Mouse (Mus musculus): ENCODE results near the gene Raf1. TPM values are rescaled to one million over a fixed set of nuclear protein-coding genes. Genes with fewer than 3 reads are reported as not detected.

Raf1 gene
- polyA plus RNA-seq, 2 experiments: 37.9 to 41.5 TPM

DNA sequence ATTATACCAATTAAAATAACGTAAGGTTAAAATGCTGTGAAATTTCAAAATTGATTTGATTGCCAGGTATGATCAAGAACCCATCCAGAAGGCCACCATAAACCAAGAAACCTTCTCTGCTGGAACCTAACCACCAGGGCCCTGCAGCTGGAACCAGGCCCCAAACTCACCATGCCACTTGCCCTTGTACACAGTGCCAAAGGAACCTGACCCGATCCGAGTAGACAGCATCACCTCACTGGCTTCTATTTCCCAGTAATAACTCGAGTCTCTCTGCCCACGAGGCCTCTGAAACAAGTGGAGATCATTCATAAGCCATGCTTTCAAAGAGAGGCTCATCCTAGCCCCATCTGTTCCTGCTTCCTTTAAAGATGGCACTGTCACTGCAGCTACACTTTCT lies 50.3 kb downstream of the Raf1 start:
- whole genome bisulfite sequencing (ENCODE audit: insufficient replicate concordance): 84% methylated on average over 5 of the region's 5 CpGs
- no peak for TF ChIP-seq EP300 (IDR thresholded peaks at IDR 0.05; ENCODE audit: low read depth)
- TF ChIP-seq CTCF (IDR thresholded peaks at IDR 0.05; ENCODE audit: low read depth): no peak
- peaks cover 33% of the 10 kb centered on the region for H3K36me3 ChIP-seq (replicated peaks; ENCODE audit: control insufficient read depth, insufficient read depth, low read depth)
- H3K4me2 ChIP-seq (ENCODE audit: low read depth): no peak overlapping the region
- H3K9me3 ChIP-seq (ENCODE audit: control insufficient read depth, low read length): no peaks in the 10 kb centered on the region
- DNase-seq (ENCODE audit: low read depth in 3 of 3, low spot score in 3 of 3) (no peak), ATAC-seq (ENCODE audit: insufficient read depth) (no peak)
- no peak overlapping the region for H3K9ac ChIP-seq (replicated peaks)
- H3K27me3 ChIP-seq (ENCODE audit: control insufficient read depth, insufficient read depth, low read length): no peaks in the 10 kb centered on the region
- H3K4me3 ChIP-seq (ENCODE audit: insufficient read depth in 1 of 2, low read depth in 2 of 2, low read length in 2 of 2): no peak overlapping the region
- H3K4me1 ChIP-seq (replicated peaks; ENCODE audit: control insufficient read depth in 2 of 2, insufficient read depth in 2 of 2, low read length in 1 of 2): no peaks in the 10 kb centered on the region
- no peak overlapping the region for H3K27ac ChIP-seq

DNA sequence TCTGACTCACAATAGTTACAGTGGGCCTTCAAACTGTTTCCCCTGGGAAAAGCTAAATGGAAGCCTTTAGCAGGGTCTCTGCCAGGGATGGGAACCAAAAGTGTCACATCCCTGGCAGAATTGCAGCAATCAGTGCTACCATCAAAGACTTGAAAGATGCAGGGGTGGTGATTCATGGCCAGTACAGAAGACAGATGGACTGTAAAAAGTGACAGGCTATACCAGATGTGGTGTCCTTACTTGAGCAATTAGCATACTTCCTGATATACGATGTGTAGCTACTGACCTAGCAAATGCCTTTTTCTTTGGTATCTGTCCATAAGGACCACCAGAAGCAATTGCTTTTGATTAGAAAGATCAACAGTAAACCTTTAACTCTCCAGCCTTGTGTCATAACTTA lies 55.5 kb downstream of the Raf1 start:
- no peak overlapping the region for H3K4me2 ChIP-seq (ENCODE audit: low read depth)
- TF ChIP-seq CTCF (IDR thresholded peaks at IDR 0.05; ENCODE audit: low read depth) (no peak), EP300 (IDR thresholded peaks at IDR 0.05; ENCODE audit: low read depth) (no peak)
- no peak overlapping the region for H3K27ac ChIP-seq
- ATAC-seq (ENCODE audit: insufficient read depth): no peak
- peaks cover 69% of the 10 kb centered on the region for H3K36me3 ChIP-seq (replicated peaks; ENCODE audit: control insufficient read depth, insufficient read depth, low read depth)
- H3K4me1 ChIP-seq (replicated peaks; ENCODE audit: control insufficient read depth in 2 of 2, insufficient read depth in 2 of 2, low read length in 1 of 2): no peaks in the 10 kb centered on the region; a peak in 1 of 4 replicates
- no peaks in the 10 kb centered on the region for H3K9me3 ChIP-seq (ENCODE audit: control insufficient read depth, low read length)
- 73% methylated on average over 1 of the region's 1 CpGs for WGBS (ENCODE audit: insufficient replicate concordance)
- DNase-seq (ENCODE audit: low read depth in 3 of 3, low spot score in 3 of 3): no peak
- H3K4me3 ChIP-seq (ENCODE audit: insufficient read depth in 1 of 2, low read depth in 2 of 2, low read length in 2 of 2): no peak overlapping the region
- no peak overlapping the region for H3K9ac ChIP-seq (replicated peaks)
- no peaks in the 10 kb centered on the region for H3K27me3 ChIP-seq (ENCODE audit: control insufficient read depth, insufficient read depth, low read length)

DNA sequence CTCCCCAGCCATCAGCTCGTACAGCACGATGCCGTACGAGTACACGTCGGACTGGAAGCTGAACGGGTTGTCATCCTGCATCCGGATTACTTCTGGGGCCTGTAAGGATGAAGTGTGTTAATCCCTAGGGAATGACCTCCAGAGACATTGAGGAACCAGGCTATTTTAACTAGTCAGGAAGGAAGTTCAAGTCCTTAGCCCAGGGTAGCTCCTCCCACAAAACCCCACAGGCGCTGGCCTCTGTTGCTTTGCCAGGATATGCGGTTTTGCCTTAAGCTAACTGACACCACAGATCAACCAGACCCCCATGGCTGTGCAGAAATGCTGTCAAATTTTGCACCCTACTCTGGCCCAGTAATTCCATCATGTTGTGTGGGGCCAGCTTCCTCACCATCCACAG lies 56.6 kb downstream of the Raf1 start:
- no peak overlapping the region for H3K4me3 ChIP-seq (ENCODE audit: insufficient read depth in 1 of 2, low read depth in 2 of 2, low read length in 2 of 2)
- ATAC-seq (ENCODE audit: insufficient read depth): peak; percentile 8; the same call in 1 of the 2 replicates
- H3K4me2 ChIP-seq (ENCODE audit: low read depth): no peak overlapping the region
- no peaks in the 10 kb centered on the region for H3K27me3 ChIP-seq (ENCODE audit: control insufficient read depth, insufficient read depth, low read length)
- no peak overlapping the region for H3K27ac ChIP-seq
- H3K9me3 ChIP-seq (ENCODE audit: control insufficient read depth, low read length): no peaks in the 10 kb centered on the region
- peaks cover 64% of the 10 kb centered on the region for H3K36me3 ChIP-seq (replicated peaks; ENCODE audit: control insufficient read depth, insufficient read depth, low read depth)
- no peak for DNase-seq (ENCODE audit: low read depth in 3 of 3, low spot score in 3 of 3)
- H3K9ac ChIP-seq (replicated peaks): no peak overlapping the region
- TF ChIP-seq EP300 (IDR thresholded peaks at IDR 0.05; ENCODE audit: low read depth): no peak
- TF ChIP-seq CTCF (IDR thresholded peaks at IDR 0.05; ENCODE audit: low read depth): no peak
- no peaks in the 10 kb centered on the region; a peak in 1 of 4 replicates for H3K4me1 ChIP-seq (replicated peaks; ENCODE audit: control insufficient read depth in 2 of 2, insufficient read depth in 2 of 2, low read length in 1 of 2)
- WGBS (ENCODE audit: insufficient replicate concordance): 62% methylated on average over 10 of the region's 10 CpGs

DNA sequence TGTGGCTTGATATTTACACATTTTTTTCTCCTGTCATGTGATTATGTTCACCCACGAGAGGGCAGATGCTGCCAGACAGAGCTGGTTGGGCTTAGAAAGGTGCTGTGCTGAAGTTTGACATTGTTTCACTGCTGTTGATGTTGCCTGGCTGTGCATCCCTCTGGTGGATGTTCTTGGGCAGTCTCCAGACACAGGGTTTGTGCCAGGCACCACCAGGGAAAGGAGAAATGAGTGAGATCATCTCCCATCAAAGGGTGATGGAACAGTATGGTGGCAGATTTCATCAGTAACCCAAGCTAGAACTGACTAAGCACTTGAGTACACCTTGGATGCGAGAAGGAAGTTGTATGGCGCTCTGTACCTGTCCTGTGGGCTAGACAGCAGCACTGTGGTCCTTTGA lies 60.5 kb downstream of the Raf1 start:
- DNase-seq (ENCODE audit: low read depth in 3 of 3, low spot score in 3 of 3): no peak
- WGBS (ENCODE audit: insufficient replicate concordance): 78% methylated on average over 3 of the region's 3 CpGs
- Histone ChIP-seq H3K4me2 (ENCODE audit: low read depth) (no peak overlapping the region), H3K4me3 (ENCODE audit: insufficient read depth in 1 of 2, low read depth in 2 of 2, low read length in 2 of 2) (no peak overlapping the region), H3K27me3 (ENCODE audit: control insufficient read depth, insufficient read depth, low read length) (no peaks in the 10 kb centered on the region), H3K9ac (replicated peaks) (no peak overlapping the region), H3K4me1 (replicated peaks; ENCODE audit: control insufficient read depth in 2 of 2, insufficient read depth in 2 of 2, low read length in 1 of 2) (no peaks in the 10 kb centered on the region; a peak in 1 of 4 replicates), H3K9me3 (ENCODE audit: control insufficient read depth, low read length) (no peaks in the 10 kb centered on the region), H3K27ac (no peak overlapping the region), H3K36me3 (replicated peaks; ENCODE audit: control insufficient read depth, insufficient read depth, low read depth) (peaks cover 49% of the 10 kb centered on the region)
- TF ChIP-seq CTCF (IDR thresholded peaks at IDR 0.05; ENCODE audit: low read depth) (no peak), EP300 (IDR thresholded peaks at IDR 0.05; ENCODE audit: low read depth) (no peak)
- ATAC-seq (ENCODE audit: insufficient read depth): no peak

DNA sequence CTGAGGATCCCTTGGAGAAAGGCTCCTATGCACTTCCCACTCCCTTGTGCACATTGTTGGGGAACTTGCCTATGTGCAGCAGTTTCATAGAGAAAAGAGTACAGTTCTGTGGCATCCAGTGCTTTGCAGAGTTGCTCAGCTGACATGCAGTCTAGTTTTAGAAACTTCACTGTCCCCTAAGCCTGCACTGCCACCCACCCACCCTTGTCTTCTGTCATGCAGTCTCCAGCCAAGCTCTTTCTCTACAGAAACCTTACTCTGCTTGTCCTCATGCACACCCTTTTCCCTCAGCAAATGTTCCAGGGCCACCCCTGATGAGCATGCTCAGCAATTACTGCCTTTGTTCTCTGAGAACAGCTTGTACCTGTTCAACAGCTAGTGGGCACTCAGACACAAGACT lies 62.6 kb downstream of the Raf1 start:
- Histone ChIP-seq H3K27me3 (ENCODE audit: control insufficient read depth, insufficient read depth, low read length) (no peaks in the 10 kb centered on the region), H3K9me3 (ENCODE audit: control insufficient read depth, low read length) (no peaks in the 10 kb centered on the region), H3K4me2 (ENCODE audit: low read depth) (no peak overlapping the region), H3K27ac (no peak overlapping the region), H3K36me3 (replicated peaks; ENCODE audit: control insufficient read depth, insufficient read depth, low read depth) (peaks cover 27% of the 10 kb centered on the region), H3K9ac (replicated peaks) (no peak overlapping the region), H3K4me3 (ENCODE audit: insufficient read depth in 1 of 2, low read depth in 2 of 2, low read length in 2 of 2) (no peak overlapping the region), H3K4me1 (replicated peaks; ENCODE audit: control insufficient read depth in 2 of 2, insufficient read depth in 2 of 2, low read length in 1 of 2) (no peaks in the 10 kb centered on the region)
- no peak for ATAC-seq (ENCODE audit: insufficient read depth)
- no peak for TF ChIP-seq CTCF (IDR thresholded peaks at IDR 0.05; ENCODE audit: low read depth)
- TF ChIP-seq EP300 (IDR thresholded peaks at IDR 0.05; ENCODE audit: low read depth): no peak
- DNase-seq (ENCODE audit: low read depth in 3 of 3, low spot score in 3 of 3): no peak
